Mouse (Mus musculus) midbrain, embryonic 14.5 days (tissue): ENCODE results near the gene Reln. TPM values are rescaled to one million over a fixed set of nuclear protein-coding genes. Genes with fewer than 3 reads are reported as not detected.
A peak's percentile ranks its signal among the peaks of the same experiment; 100 is the strongest.

Experiments used
- ATAC-seq: fragments of 200-750 bp; cut with Nextera tagmentation; 2 replicates; pipeline ENCODE4 v1.8.0; 2017; ENCODE audit warnings: moderate number of reproducible peaks, moderate library complexity; ENCODE audit not compliant: low FRiP score, low TSS enrichment
- DNase-seq: peaks from one replicate; pipeline ENCODE4 v3.0.0-alpha.2; 2015
- H3K27ac ChIP-seq: fragments of 300-500 bp; sonication (generic); replicated peaks from 2 replicates; pipeline ENCODE4 v1.5.1; 2014; ENCODE audit warnings: mild to moderate bottlenecking, low read depth, low read length, moderate library complexity
- H3K27me3 ChIP-seq: fragments of 300-500 bp; sonication (generic); 2 replicates; pipeline ENCODE4 v1.6.1; 2014; ENCODE audit warnings: low read length, control low read depth, mixed read lengths; ENCODE audit not compliant: control insufficient read depth, insufficient read depth
- H3K36me3 ChIP-seq: fragments of 300-500 bp; sonication (generic); 2 replicates; pipeline ENCODE4 v1.6.1; 2014; ENCODE audit warnings: low read length, control low read depth; ENCODE audit not compliant: control insufficient read depth, insufficient read depth
- H3K4me1 ChIP-seq: fragments of 300-500 bp; sonication (generic); 2 replicates; pipeline ENCODE4 v1.6.1; 2014; ENCODE audit warnings: mild to moderate bottlenecking, antibody characterized with exemption, low read length, control low read depth; ENCODE audit not compliant: control insufficient read depth, insufficient read depth
- H3K4me2 ChIP-seq: fragments of 300-500 bp; sonication (generic); 2 replicates; pipeline ENCODE4 v1.6.1; 2014; ENCODE audit warnings: mild to moderate bottlenecking, low read length, moderate library complexity
- H3K4me3 ChIP-seq: fragments of 300-500 bp; sonication (generic); replicated peaks from 2 replicates; pipeline ENCODE4 v1.5.1; 2014; ENCODE audit warnings: low read depth, low read length
- H3K9ac ChIP-seq: fragments of 300-500 bp; sonication (generic); replicated peaks from 2 replicates; pipeline ENCODE4 v1.6.1; 2014; ENCODE audit warnings: mild to moderate bottlenecking, low read length, moderate library complexity
- H3K9me3 ChIP-seq: fragments of 300-500 bp; sonication (generic); 2 replicates; pipeline ENCODE4 v1.6.1; 2016; ENCODE audit warnings: low read length, control low read depth, mixed read lengths; ENCODE audit not compliant: control insufficient read depth
- WGBS: fragments of 180-500 bp; shearing (Covaris S2); extraction: QIAGEN DNeasy Blood & Tissue Kit; methylation state at CpG from one replicate; pipeline ENCODE4 v1.1.7; 2014; 5-methylcytosine and 5-hydroxymethylcytosine counted together
- polyA plus RNA-seq: library from polyadenylated mRNA; unstranded; fragments of >200 nt; fragmentation: Nextera tagmentation; extraction: Ambion mirVana; gene quantifications from 2 replicates; pipeline ENCODE4 v1.2.1, GENCODE M21; 2014

Gene Reln
- polyA plus RNA-seq, 1 experiment from 2014 or later = 72.4 TPM

DNA sequence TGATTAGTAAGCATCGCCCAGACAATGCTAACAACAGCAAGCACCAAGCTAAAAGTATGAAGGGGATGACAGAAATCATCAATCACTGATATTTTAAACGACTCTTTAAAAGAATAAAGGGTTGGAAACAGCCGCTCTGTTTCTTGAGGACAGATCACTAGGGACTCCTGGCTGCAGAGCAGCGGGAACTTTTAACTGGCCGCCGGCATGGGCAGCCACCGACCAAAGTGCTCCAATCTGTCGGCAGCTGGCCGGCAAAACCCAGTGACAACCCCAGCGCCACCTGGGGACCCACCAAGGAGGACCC, 1.0 kb downstream of the Reln start:
- H3K36me3 ChIP-seq = no peaks in the 10 kb centered on the region
- DNase-seq (peak; percentile 10), ATAC-seq (no peak)
- H3K4me1 ChIP-seq = peaks cover 17% of the 10 kb centered on the region
- H3K27ac ChIP-seq = no peak overlapping the region
- H3K4me2 ChIP-seq = peak overlapping the region; percentile 91
- WGBS = 2% methylated on average over 10 of the region's 10 CpGs
- H3K9me3 ChIP-seq = no peaks in the 10 kb centered on the region
- H3K9ac ChIP-seq = peak overlapping the region; percentile 89
- peaks cover 22% of the 10 kb centered on the region for H3K27me3 ChIP-seq
- H3K4me3 ChIP-seq = peak overlapping the region; percentile 67

- Histone ChIP-seq H3K27ac (no peak overlapping the region), H3K27me3 (peaks cover 22% of the 10 kb centered on the region), H3K4me2 (peak overlapping the region; percentile 91), H3K9me3 (no peaks in the 10 kb centered on the region), H3K4me1 (peaks cover 17% of the 10 kb centered on the region), H3K9ac (no peak overlapping the region), H3K4me3 (peak overlapping the region; percentile 67), H3K36me3 (no peaks in the 10 kb centered on the region)
- ATAC-seq = no peak
- DNase-seq = no peak
- 69% methylated on average over 7 of the region's 7 CpGs for WGBS
These were observed 2.0 kb downstream of the Reln start for GRCm38 (mm10) chr5:22342461-22342860.

GRCm38 (mm10) chr5:22340991-22341390, 3.5 kb downstream of the Reln start:
- ATAC-seq (no peak), DNase-seq (no peak)
- H3K4me2 ChIP-seq = peak overlapping the region; percentile 18
- no peak overlapping the region for H3K9ac ChIP-seq
- H3K27ac ChIP-seq = no peak overlapping the region
- H3K36me3 ChIP-seq = no peaks in the 10 kb centered on the region
- 92% methylated on average over 8 of the region's 8 CpGs for WGBS
- H3K9me3 ChIP-seq = no peaks in the 10 kb centered on the region
- H3K27me3 ChIP-seq = peaks cover 17% of the 10 kb centered on the region
- peaks cover 14% of the 10 kb centered on the region for H3K4me1 ChIP-seq
- H3K4me3 ChIP-seq = no peak overlapping the region

GRCm38 (mm10) chr5:22335408-22335807, 9.1 kb downstream of the Reln start:
- H3K4me2 ChIP-seq = no peak overlapping the region
- no peak overlapping the region for H3K4me3 ChIP-seq
- no peak overlapping the region for H3K9ac ChIP-seq
- no peaks in the 10 kb centered on the region for H3K27me3 ChIP-seq
- H3K9me3 ChIP-seq = 0 out of 2 replicates have a peak, but pooled peaks cover 7% of the 10 kb centered on the region
- ATAC-seq (no peak), DNase-seq (no peak)
- H3K36me3 ChIP-seq = no peaks in the 10 kb centered on the region
- H3K4me1 ChIP-seq = 0 out of 2 replicates have a peak, but pooled peaks cover 2% of the 10 kb centered on the region
- WGBS = 85% methylated on average over 3 of the region's 3 CpGs
- H3K27ac ChIP-seq = no peak overlapping the region

DNA sequence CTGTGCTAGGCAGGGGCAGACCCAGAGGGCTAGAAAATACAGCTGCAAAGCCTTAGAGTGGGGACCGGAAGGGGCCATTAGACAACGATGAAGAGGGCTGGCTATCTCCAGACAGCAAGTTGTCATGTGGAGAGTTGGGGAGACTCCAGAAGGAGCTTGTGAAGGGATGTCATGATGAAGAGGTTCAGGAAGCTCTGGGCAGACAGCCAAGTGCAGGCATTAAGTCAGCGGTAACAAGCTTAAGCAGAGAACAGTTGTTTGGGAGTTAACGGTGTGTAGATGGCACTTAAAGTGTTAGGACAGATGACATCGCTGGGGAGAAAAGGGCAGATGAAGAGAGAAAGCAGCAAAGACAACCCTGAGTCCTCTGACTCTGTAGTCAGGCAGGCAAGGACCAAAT, 13.7 kb downstream of the Reln start:
- Histone ChIP-seq H3K9ac (no peak overlapping the region), H3K4me2 (no peak overlapping the region), H3K4me3 (no peak overlapping the region), H3K27ac (no peak overlapping the region), H3K4me1 (0 out of 2 replicates have a peak, but pooled peaks cover 2% of the 10 kb centered on the region), H3K36me3 (no peaks in the 10 kb centered on the region), H3K27me3 (no peaks in the 10 kb centered on the region), H3K9me3 (0 out of 2 replicates have a peak, but pooled peaks cover 7% of the 10 kb centered on the region)
- WGBS = 54% methylated on average over 5 of the region's 5 CpGs
- ATAC-seq (no peak), DNase-seq (peak; percentile 60)

DNA sequence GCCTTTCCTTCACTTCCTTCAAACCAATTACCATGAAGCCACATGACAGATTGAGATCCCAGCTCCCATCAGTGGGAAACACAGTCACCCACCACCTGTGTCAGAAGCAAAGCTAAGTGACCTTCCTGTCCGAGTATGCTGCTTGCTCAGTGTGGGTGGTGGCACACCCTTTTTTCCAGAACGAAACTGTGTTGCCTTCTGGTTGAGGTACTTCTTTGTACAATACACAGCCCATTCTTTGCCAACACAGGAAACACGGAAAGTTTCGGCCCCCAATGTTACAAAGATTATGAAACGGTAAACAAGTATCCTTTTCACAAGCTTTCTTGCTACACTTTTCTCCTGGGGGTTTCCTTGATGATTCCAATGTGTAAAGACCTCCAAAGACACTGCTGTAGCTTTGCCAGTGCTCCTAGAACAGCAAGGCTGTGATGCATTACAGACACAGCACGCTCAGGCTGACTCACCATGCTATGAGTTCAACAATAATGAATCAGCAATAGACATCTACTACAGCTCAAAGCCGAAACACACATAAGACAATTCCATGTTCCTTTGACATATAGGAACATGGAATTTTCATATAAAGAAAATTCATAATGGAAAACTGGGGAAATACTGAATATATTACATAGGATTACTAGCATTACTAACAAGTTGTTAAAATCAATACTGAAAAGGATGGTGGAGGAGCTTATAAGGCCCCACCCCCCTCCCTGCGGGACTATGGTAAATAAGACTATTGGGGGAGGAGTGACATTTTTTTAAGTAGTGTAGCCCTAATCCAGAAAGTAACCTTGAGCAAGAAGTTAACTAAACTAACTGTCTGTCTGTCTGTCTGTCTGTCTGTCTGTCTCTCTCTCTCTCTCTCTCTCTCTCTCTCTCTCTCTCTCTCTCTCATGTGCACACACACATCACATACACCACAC, 15.8 kb downstream of the Reln start:
- no peaks in the 10 kb centered on the region for H3K27me3 ChIP-seq
- H3K4me2 ChIP-seq = no peak overlapping the region
- no peak for ATAC-seq
- whole genome bisulfite sequencing = 89% methylated on average over 8 of the region's 8 CpGs
- H3K9me3 ChIP-seq = 0 out of 2 replicates have a peak, but pooled peaks cover 4% of the 10 kb centered on the region
- H3K9ac ChIP-seq = no peak overlapping the region
- no peak overlapping the region for H3K27ac ChIP-seq
- 0 out of 2 replicates have a peak, but pooled peaks cover 2% of the 10 kb centered on the region for H3K4me1 ChIP-seq
- no peak overlapping the region for H3K4me3 ChIP-seq
- no peak for DNase-seq
- no peaks in the 10 kb centered on the region for H3K36me3 ChIP-seq

DNA sequence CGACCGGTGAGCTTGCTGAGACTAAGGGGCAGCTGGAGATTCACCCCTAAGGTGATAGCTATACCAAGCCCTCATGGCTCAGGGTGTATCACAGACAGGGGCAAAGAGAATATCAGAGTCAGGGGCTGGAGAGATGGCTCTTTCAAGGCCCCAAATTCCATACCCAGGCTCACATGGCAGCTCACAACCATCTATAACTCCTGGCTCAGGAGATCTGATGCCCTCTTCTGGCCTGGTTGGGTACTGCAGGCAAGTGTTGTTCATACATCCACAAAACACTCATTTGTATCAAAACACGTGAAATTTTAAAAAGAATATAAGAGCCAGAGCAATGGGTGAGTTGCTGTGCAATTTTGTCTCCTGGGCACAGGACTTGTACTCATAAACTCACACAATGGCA, 17.3 kb downstream of the Reln start:
- Histone ChIP-seq H3K9me3 (no peaks in the 10 kb centered on the region), H3K27me3 (no peaks in the 10 kb centered on the region), H3K36me3 (no peaks in the 10 kb centered on the region), H3K4me2 (no peak overlapping the region), H3K9ac (no peak overlapping the region), H3K4me1 (0 out of 2 replicates have a peak, but pooled peaks cover 2% of the 10 kb centered on the region), H3K27ac (no peak overlapping the region), H3K4me3 (no peak overlapping the region)
- DNase-seq = no peak
- 86% methylated on average over 3 of the region's 3 CpGs for WGBS
- ATAC-seq = no peak

DNA sequence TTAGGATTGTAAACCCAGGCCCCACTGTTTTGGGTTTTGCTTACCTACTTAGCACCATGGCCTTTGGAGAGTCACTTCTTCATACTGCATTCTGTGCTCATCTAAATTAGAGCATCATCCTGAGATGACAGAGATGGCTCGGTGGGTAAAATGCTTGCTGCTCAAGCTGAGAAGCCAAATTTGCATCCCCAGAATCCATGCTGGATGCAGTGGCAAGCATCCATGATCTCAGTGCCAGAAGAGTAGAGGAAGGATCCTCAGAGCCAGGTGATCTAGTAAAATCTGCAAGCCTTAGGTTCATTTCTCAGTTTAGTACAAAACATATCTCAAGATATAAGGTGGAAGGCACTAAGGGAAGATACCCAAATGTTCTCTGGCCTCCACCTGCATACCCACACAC, 20.7 kb downstream of the Reln start:
- H3K4me2 ChIP-seq = no peak overlapping the region
- H3K36me3 ChIP-seq = no peaks in the 10 kb centered on the region
- no peak overlapping the region for H3K9ac ChIP-seq
- H3K4me3 ChIP-seq = no peak overlapping the region
- no peaks in the 10 kb centered on the region for H3K27me3 ChIP-seq
- no peak for ATAC-seq
- no peak for DNase-seq
- no peak overlapping the region for H3K27ac ChIP-seq
- 82% methylated on average over 1 of the region's 1 CpGs for WGBS
- no peaks in the 10 kb centered on the region for H3K4me1 ChIP-seq
- no peaks in the 10 kb centered on the region for H3K9me3 ChIP-seq

- H3K9ac ChIP-seq = no peak overlapping the region
- 90% methylated on average over 1 of the region's 1 CpGs for WGBS
- H3K4me2 ChIP-seq = no peak overlapping the region
- no peak overlapping the region for H3K27ac ChIP-seq
- H3K36me3 ChIP-seq = no peaks in the 10 kb centered on the region
- H3K9me3 ChIP-seq = no peaks in the 10 kb centered on the region
- ATAC-seq = no peak
- DNase-seq = no peak
- H3K4me1 ChIP-seq = no peaks in the 10 kb centered on the region
- H3K4me3 ChIP-seq = no peak overlapping the region
- no peaks in the 10 kb centered on the region for H3K27me3 ChIP-seq
These were observed 26.7 kb downstream of the Reln start for GRCm38 (mm10) chr5:22317807-22318206.
